Mouse (Mus musculus) MEL (cell line): Measurements from ENCODE around the gene Shisa8. TPM values are rescaled to one million over a fixed set of nuclear protein-coding genes. Genes with fewer than 3 reads are reported as not detected.

ENCODE experiments used
- DNase-seq: peaks from one replicate; pipeline ENCODE4 v3.0.0; 2011; ENCODE audit warnings: low read depth, low spot score
- H3K27ac ChIP-seq: 2 replicates; pipeline ENCODE4 v1.5.1; 2012; ENCODE audit warnings: low read depth, mild to moderate bottlenecking, control low read depth, low read length, moderate library complexity; ENCODE audit not compliant: control insufficient read depth
- H3K27me3 ChIP-seq, 2 experiments: fragments of 150-350 bp in 1 of 2; sonication (generic) in 1 of 2; 2 replicates each; pipeline ENCODE4 v1.6.1; 2012; ENCODE audit warnings: low read length in 2 of 2, mild to moderate bottlenecking in 2 of 2, improper control_type of control experiment in 1 of 2, moderate library complexity in 1 of 2; ENCODE audit not compliant: insufficient read depth in 2 of 2, control insufficient read depth in 1 of 2
- H3K36me3 ChIP-seq, 2 experiments: 2 replicates each; pipeline ENCODE4 v1.6.1; 2012 to 2014; ENCODE audit warnings: low read length in 2 of 2, improper control_type of control experiment in 1 of 2, inconsistent platforms in 1 of 2, mild to moderate bottlenecking in 1 of 2; ENCODE audit not compliant: insufficient read depth in 2 of 2, control insufficient read depth in 1 of 2
- H3K4me1 ChIP-seq, 2 experiments: fragments of 150-350 bp in 1 of 2; sonication (generic) in 1 of 2; 2 replicates each; pipeline ENCODE4 v1.6.1; 2012; ENCODE audit warnings: low read length in 2 of 2, improper control_type of control experiment in 1 of 2, mild to moderate bottlenecking in 1 of 2; ENCODE audit not compliant: insufficient read depth in 2 of 2, control insufficient read depth in 1 of 2
- H3K4me3 ChIP-seq, 2 experiments: fragments of 150-350 bp in 1 of 2; sonication (generic) in 1 of 2; 2 replicates each; pipeline ENCODE4 v1.5.1; 2012; ENCODE audit warnings: low read depth in 2 of 2, low read length in 2 of 2, mild to moderate bottlenecking in 2 of 2, moderate library complexity in 2 of 2, control low read depth in 1 of 2, improper control_type of control experiment in 1 of 2; ENCODE audit not compliant: control insufficient read depth in 1 of 2, insufficient read depth in 1 of 2
- H3K79me2 ChIP-seq: 2 replicates; pipeline ENCODE4 v1.6.1; 2012; ENCODE audit warnings: mild to moderate bottlenecking, low read length, moderate library complexity; ENCODE audit not compliant: control insufficient read depth, poor library complexity, insufficient read depth
- H3K9ac ChIP-seq: 2 replicates; pipeline ENCODE4 v1.6.1; 2012; ENCODE audit warnings: low read depth, mild to moderate bottlenecking, control low read depth, low read length, moderate library complexity; ENCODE audit not compliant: control insufficient read depth, poor library complexity, severe bottlenecking
- H3K9me3 ChIP-seq: fragments of 150-350 bp; sonication (generic); replicated peaks from 2 replicates; pipeline ENCODE4 v1.6.1; 2012; ENCODE audit warnings: mild to moderate bottlenecking, low read length, improper control_type of control experiment, moderate library complexity; ENCODE audit not compliant: insufficient read depth
- BHLHE40 ChIP-seq: IDR thresholded peaks from 2 replicates; pipeline ENCODE4 v1.6.1; 2012; ENCODE audit warnings: low read depth, mild to moderate bottlenecking, inconsistent platforms, low read length, improper control_type of control experiment, borderline replicate concordance
- CHD1 ChIP-seq: IDR thresholded peaks from 2 replicates; pipeline ENCODE4 v1.6.1; 2012; ENCODE audit warnings: low read depth, mild to moderate bottlenecking, inconsistent platforms, low read length, improper control_type of control experiment
- CTCF ChIP-seq, 3 experiments: IDR thresholded peaks in 2 of 3; conservative IDR thresholded peaks in 1 of 3; 2 replicates each; pipeline ENCODE4 v1.5.1; 2011 to 2012; ENCODE audit warnings: low read length in 3 of 3, low read depth in 2 of 3, mild to moderate bottlenecking in 2 of 3, improper control_type of control experiment in 1 of 3, inconsistent platforms in 1 of 3, mixed read lengths in 1 of 3, moderate library complexity in 1 of 3; ENCODE audit not compliant: control insufficient read depth in 1 of 3, insufficient read depth in 1 of 3, poor library complexity in 1 of 3, severe bottlenecking in 1 of 3
- E2F4 ChIP-seq: IDR thresholded peaks from 2 replicates; pipeline ENCODE4 v1.6.1; 2011; ENCODE audit warnings: low read depth, low read length, improper control_type of control experiment, borderline replicate concordance
- EP300 ChIP-seq, 2 experiments: IDR thresholded peaks; 2 replicates each; pipeline ENCODE4 v1.6.1; 2011; ENCODE audit warnings: improper control_type of control experiment in 2 of 2, low read length in 2 of 2, low read depth in 1 of 2, mild to moderate bottlenecking in 1 of 2
- ETS1 ChIP-seq: IDR thresholded peaks from 2 replicates; pipeline ENCODE4 v1.6.1; 2012; ENCODE audit warnings: low read depth, mild to moderate bottlenecking, inconsistent platforms, low read length, improper control_type of control experiment, moderate library complexity
- GABPA ChIP-seq: IDR thresholded peaks from 2 replicates; pipeline ENCODE4 v1.6.1; 2012; ENCODE audit warnings: low read depth, mild to moderate bottlenecking, inconsistent platforms, low read length, improper control_type of control experiment, moderate library complexity
- GATA1 ChIP-seq: IDR thresholded peaks from 2 replicates; pipeline ENCODE4 v1.6.1; 2011; ENCODE audit warnings: low read depth, low read length, improper control_type of control experiment
- HCFC1 ChIP-seq: IDR thresholded peaks from 2 replicates; pipeline ENCODE4 v1.6.1; 2012; ENCODE audit warnings: low read depth, mild to moderate bottlenecking, inconsistent platforms, low read length, improper control_type of control experiment, moderate library complexity
- JUND ChIP-seq: IDR thresholded peaks from 2 replicates; pipeline ENCODE4 v1.6.1; 2011; ENCODE audit warnings: low read depth, mild to moderate bottlenecking, improper control_type of control experiment, low read length
- MAZ ChIP-seq: IDR thresholded peaks from 2 replicates; pipeline ENCODE4 v1.6.1; 2012; ENCODE audit warnings: low read depth, mild to moderate bottlenecking, inconsistent platforms, low read length, improper control_type of control experiment
- MYB ChIP-seq: IDR thresholded peaks from 2 replicates; pipeline ENCODE4 v1.6.1; 2011; ENCODE audit warnings: mild to moderate bottlenecking, low read depth, low read length, improper control_type of control experiment
- MYC ChIP-seq: IDR thresholded peaks from 2 replicates; pipeline ENCODE4 v1.6.1; 2011; ENCODE audit warnings: low read depth, mild to moderate bottlenecking, low read length, improper control_type of control experiment, moderate library complexity
- POLR2AphosphoS5 ChIP-seq: IDR thresholded peaks from 2 replicates; pipeline ENCODE4 v1.6.1; 2012; ENCODE audit warnings: low read depth, borderline replicate concordance, mild to moderate bottlenecking, inconsistent platforms, low read length, moderate library complexity, mixed read lengths
- RAD21 ChIP-seq: IDR thresholded peaks from 2 replicates; pipeline ENCODE4 v1.6.1; 2011; ENCODE audit warnings: mild to moderate bottlenecking, low read depth, low read length, improper control_type of control experiment
- RCOR1 ChIP-seq: IDR thresholded peaks from 2 replicates; pipeline ENCODE4 v1.6.1; 2012; ENCODE audit warnings: low read depth, mild to moderate bottlenecking, inconsistent platforms, low read length, improper control_type of control experiment
- SIN3A ChIP-seq: IDR thresholded peaks from 2 replicates; pipeline ENCODE4 v1.6.1; 2012; ENCODE audit warnings: low read length, improper control_type of control experiment, inconsistent platforms
- SMC3 ChIP-seq: IDR thresholded peaks from 2 replicates; pipeline ENCODE4 v1.6.1; 2011; ENCODE audit warnings: low read depth, low read length, improper control_type of control experiment
- TAL1 ChIP-seq: IDR thresholded peaks from 2 replicates; pipeline ENCODE4 v1.6.1; 2012; ENCODE audit warnings: mild to moderate bottlenecking, inconsistent platforms, low read length, moderate library complexity, mixed read lengths
- TBP ChIP-seq: IDR thresholded peaks from 2 replicates; pipeline ENCODE4 v1.8.0; 2011; ENCODE audit warnings: low read depth, low read length, improper control_type of control experiment
- TCF12 ChIP-seq: IDR thresholded peaks from 2 replicates; pipeline ENCODE4 v1.6.1; 2014; ENCODE audit warnings: low read depth, mild to moderate bottlenecking, inconsistent platforms, low read length, improper control_type of control experiment, moderate library complexity
- UBTF ChIP-seq: IDR thresholded peaks from 2 replicates; pipeline ENCODE4 v1.6.1; 2012; ENCODE audit warnings: low read depth, mild to moderate bottlenecking, inconsistent platforms, low read length, improper control_type of control experiment, moderate library complexity, borderline replicate concordance; ENCODE audit not compliant: insufficient read depth
- USF1 ChIP-seq: IDR thresholded peaks from 2 replicates; pipeline ENCODE4 v1.6.1; 2014; ENCODE audit warnings: low read depth, mild to moderate bottlenecking, inconsistent platforms, low read length, improper control_type of control experiment, moderate library complexity
- USF2 ChIP-seq, 2 experiments: IDR thresholded peaks; 2 replicates each; pipeline ENCODE4 v1.6.1; 2011 to 2012; ENCODE audit warnings: improper control_type of control experiment in 2 of 2, low read length in 2 of 2, borderline replicate concordance in 1 of 2, inconsistent platforms in 1 of 2, low read depth in 1 of 2, mild to moderate bottlenecking in 1 of 2; ENCODE audit not compliant: insufficient read depth in 1 of 2
- ZC3H11A ChIP-seq: IDR thresholded peaks from 2 replicates; pipeline ENCODE4 v1.6.1; 2012; ENCODE audit warnings: low read depth, mild to moderate bottlenecking, inconsistent platforms, low read length, improper control_type of control experiment
- ZKSCAN1 ChIP-seq: IDR thresholded peaks from 2 replicates; pipeline ENCODE4 v1.6.1; 2012; ENCODE audit warnings: low read depth, mild to moderate bottlenecking, inconsistent platforms, low read length, improper control_type of control experiment, moderate library complexity
- ZMIZ1 ChIP-seq: IDR thresholded peaks from 2 replicates; pipeline ENCODE4 v1.6.1; 2012; ENCODE audit warnings: low read depth, mild to moderate bottlenecking, inconsistent platforms, low read length, improper control_type of control experiment, moderate library complexity
- polyA plus RNA-seq, 2 experiments: library from polyadenylated mRNA; stranded (reverse) in 1 of 2; unstranded in 1 of 2; fragments of >175 nt in 1 of 2; fragments of >200 nt in 1 of 2; gene quantifications; 2 replicates each; pipeline versions ENCODE4 v1.2.1 to v1.2.4; 2012; ENCODE audit warnings: low replicate concordance in 2 of 2, low read depth in 1 of 2; ENCODE audit not compliant: insufficient read length in 2 of 2, insufficient read depth in 1 of 2, missing spikeins in 1 of 2
- total RNA-seq: library from RNA; depleted of rRNA; stranded (reverse); fragments of 300-350 nt; gene quantifications from 2 replicates; pipeline ENCODE4 v1.2.3, GENCODE M21; 2012

Shisa8 gene
- total and polyA plus RNA-seq, 3 experiments, result 0.10 TPM; not detected in 2

- TF ChIP-seq UBTF, result no peak
- TF ChIP-seq ZMIZ1, result no peak
- no peak for TF ChIP-seq CTCF (IDR thresholded peaks at IDR 0.05 in 2 of 3, conservative IDR thresholded peaks at IDR 0.05 in 1 of 3; ENCODE audit: control insufficient read depth in 1 of 3, insufficient read depth in 1 of 3, low read depth in 2 of 3, low read length in 3 of 3, poor library complexity in 1 of 3, severe bottlenecking in 1 of 3)
- TF ChIP-seq USF1, result no peak
- no peak for TF ChIP-seq EP300 (IDR thresholded peaks at IDR 0.05; ENCODE audit: low read depth in 1 of 2, low read length in 2 of 2)
- TF ChIP-seq MAZ, result no peak
- TF ChIP-seq TAL1, result no peak
- no peak for TF ChIP-seq ZKSCAN1
- peaks cover 2 to 16% of the 10 kb centered on the region in 2 experiments for H3K36me3 ChIP-seq
- no peak overlapping the region for H3K9ac ChIP-seq
- no peak overlapping the region for H3K4me3 ChIP-seq
- no peak for DNase-seq
- peaks cover 33% of the 10 kb centered on the region for H3K79me2 ChIP-seq
- H3K27ac ChIP-seq, result no peak overlapping the region
- H3K9me3 ChIP-seq, result no peaks in the 10 kb centered on the region
- peaks cover 3 to 17% of the 10 kb centered on the region in 2 experiments for H3K4me1 ChIP-seq
- H3K27me3 ChIP-seq, result no peaks in the 10 kb centered on the region
Observed at GRCm38 (mm10) chr15:82158243-82159035, 54.2 kb downstream of the Shisa8 start.

- DNase-seq, result peak; percentile 70
- Histone ChIP-seq H3K4me1 (peaks cover 3 to 14% of the 10 kb centered on the region in 2 experiments), H3K27ac (peak overlapping the region; percentile 62), H3K9ac (peak overlapping the region; percentile 18; the same call in 1 of the 2 replicates), H3K79me2 (peaks cover 42% of the 10 kb centered on the region), H3K27me3 (no peaks in the 10 kb centered on the region), H3K4me3 (no peak overlapping the region), H3K36me3 (peaks cover 2 to 16% of the 10 kb centered on the region in 2 experiments), H3K9me3 (no peaks in the 10 kb centered on the region)
- TF ChIP-seq EP300 (IDR thresholded peaks at IDR 0.05; ENCODE audit: low read depth in 1 of 2, low read length in 2 of 2) (peak; percentile 47 to 52; a peak in 3 of 4 replicates), TAL1 (peak; percentile 20; the same call in 1 of the 2 replicates), BHLHE40 (peak; percentile 63; the same call in 1 of the 2 replicates), UBTF (no peak), TBP (no peak), ZMIZ1 (no peak), GATA1 (no peak), ETS1 (peak; percentile 89), RAD21 (no peak), E2F4 (no peak), USF2 (IDR thresholded peaks at IDR 0.05; ENCODE audit: borderline replicate concordance in 1 of 2, insufficient read depth in 1 of 2, low read depth in 1 of 2, low read length in 2 of 2) (no peak), JUND (no peak), CHD1 (no peak), SIN3A (peak; percentile 60), POLR2AphosphoS5 (no peak), TCF12 (peak; percentile 44; the same call in 1 of the 2 replicates), RCOR1 (0 out of 2 replicates have a peak, but pooled peaks have one; percentile 8), CTCF (IDR thresholded peaks at IDR 0.05 in 2 of 3, conservative IDR thresholded peaks at IDR 0.05 in 1 of 3; ENCODE audit: control insufficient read depth in 1 of 3, insufficient read depth in 1 of 3, low read depth in 2 of 3, low read length in 3 of 3, poor library complexity in 1 of 3, severe bottlenecking in 1 of 3) (no peak), MYC (peak; percentile 34; the same call in 1 of the 2 replicates), MYB (no peak), ZC3H11A (no peak), HCFC1 (0 out of 2 replicates have a peak, but pooled peaks have one; percentile 21), GABPA (no peak), SMC3 (no peak)
Observed at GRCm38 (mm10) chr15:82156902-82157301, 55.7 kb downstream of the Shisa8 start.
